Comparison of ENCODE assay signal across 19 mouse cellular contexts in the genomic region with DNA sequence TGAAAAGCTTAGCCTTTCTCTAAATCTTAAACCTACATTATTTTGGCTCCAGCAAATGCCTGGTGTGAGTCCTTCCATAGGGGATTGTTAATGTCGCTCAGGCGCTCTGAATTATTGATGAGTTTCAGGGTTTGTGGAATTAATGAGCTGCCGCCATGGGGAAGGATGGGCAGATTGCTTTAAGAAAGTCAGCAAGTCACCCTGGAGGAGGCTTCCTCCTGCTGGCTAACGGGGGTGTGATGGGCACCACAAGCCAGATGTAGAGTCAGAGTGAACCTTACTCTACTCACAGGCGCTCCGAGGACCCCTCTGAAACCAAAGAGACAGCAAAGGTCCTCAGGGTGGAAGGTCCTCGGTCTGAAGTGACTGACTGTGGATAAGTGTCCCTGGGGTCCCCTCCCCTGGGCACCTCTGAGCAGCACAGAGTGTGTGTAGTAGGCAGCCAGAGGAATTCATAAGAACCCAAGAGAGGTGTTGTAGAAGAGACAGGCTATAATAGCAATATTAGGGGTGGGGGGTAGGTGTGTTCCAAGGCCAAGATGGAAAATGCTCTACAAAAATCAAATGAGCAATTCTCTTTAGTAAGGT.
DNase-seq lines count a peak whose midpoint lies in the region; ATAC-seq and TF ChIP-seq lines count a peak whose summit lies in the region.
"Had no signal": no experiment of that assay in that cellular context is flagged by ENCODE, and none has a peak within 500 bp of the region (broad histone marks: within the 10 kb centered on the region; RNA-seq: fewer than 3 reads in every experiment).

No protein-coding gene starts in this region.

- H3K36me3 ChIP-seq in neural tube, embryonic 11.5 days (ENCODE audit: control insufficient read depth, insufficient read depth, low read length) = 0 out of 2 replicates have a peak, but pooled peaks cover 2% of the 10 kb centered on the region
- peaks cover 2% of the 10 kb centered on the region; the same call in 1 of the 2 replicates for H3K36me3 ChIP-seq in hindbrain, embryonic 12.5 days
- peaks cover 3% of the 10 kb centered on the region; the same call in 1 of the 2 replicates for H3K36me3 ChIP-seq in midbrain, embryonic 14.5 days (ENCODE audit: control insufficient read depth, insufficient read depth, low read length)
- H3K36me3 ChIP-seq in heart, adult 2 months (ENCODE audit: control insufficient read depth, insufficient read depth, low read length) = no peaks in the 10 kb centered on the region
- H3K36me3 ChIP-seq in liver, embryonic 12.5 days = no peaks in the 10 kb centered on the region
- H3K36me3 ChIP-seq: stomach, embryonic 15.5 days had no signal

- intact Hi-C loops in heart, adult 2 months (cut with DNase I) = no loop called here

- H3K9ac ChIP-seq in neural tube, embryonic 11.5 days (ENCODE audit: low read length) = no peak overlapping the region
- no peak overlapping the region for H3K9ac ChIP-seq in hindbrain, embryonic 12.5 days
- no peak overlapping the region for H3K9ac ChIP-seq in midbrain, embryonic 14.5 days (replicated peaks; ENCODE audit: low read length)
- H3K9ac ChIP-seq in heart, adult 2 months (ENCODE audit: low read depth, low read length) = no peak overlapping the region
- H3K9ac ChIP-seq in liver, embryonic 12.5 days = no peak overlapping the region
- H3K9ac ChIP-seq: lung, embryonic 14.5 days; stomach, embryonic 15.5 days had no signal

- H3K4me2 ChIP-seq in neural tube, embryonic 11.5 days (ENCODE audit: low read depth) = no peak overlapping the region
- no peak overlapping the region for H3K4me2 ChIP-seq in hindbrain, embryonic 12.5 days (replicated peaks)
- H3K4me2 ChIP-seq in midbrain, embryonic 14.5 days (ENCODE audit: low read length) = peak overlapping the region; percentile 10; the same call in 1 of the 2 replicates
- H3K4me2 ChIP-seq in liver, embryonic 12.5 days = no peak overlapping the region
- H3K4me2 ChIP-seq: lung, embryonic 14.5 days; stomach, embryonic 15.5 days had no signal

- WGBS in neural tube, embryonic 11.5 days = 60% methylated on average over 7 of the region's 7 CpGs
- 49% methylated on average over 7 of the region's 7 CpGs for WGBS in hindbrain, embryonic 12.5 days
- WGBS in midbrain, embryonic 14.5 days = 34% methylated on average over 7 of the region's 7 CpGs
- WGBS in heart, adult 2 months = 87% methylated on average over 7 of the region's 7 CpGs
- 63% methylated on average over 7 of the region's 7 CpGs for WGBS in liver, embryonic 12.5 days (ENCODE audit: insufficient replicate concordance)

- no peak for TF ChIP-seq CTCF in heart, adult 2 months (IDR thresholded peaks at IDR 0.05)

- H3K79me2 ChIP-seq in heart, adult 2 months (replicated peaks; ENCODE audit: control insufficient read depth, insufficient read depth, low read length) = no peaks in the 10 kb centered on the region

- DNase-seq in neural tube, embryonic 11.5 days (ENCODE audit: low spot score) = peak; percentile 44
- DNase-seq in neural tube, embryonic 10.5 days (ENCODE audit: extremely low spot score, low spot score) = no peak
- DNase-seq in midbrain, embryonic 14.5 days = peak; percentile 79
- no peak for DNase-seq in heart, adult 2 months
- DNase-seq in left cerebral cortex, adult 11 months (ENCODE audit: low spot score) = no peak
- DNase-seq: adrenal gland, postnatal 25 days; cerebellum, adult 9-10 months; gastrocnemius, postnatal 10 days; heart, postnatal 10 days; kidney, adult 8-10 months; kidney, postnatal 36 days; layer of hippocampus, adult 9-11 months; thymus, adult 2 months had no signal

- no peaks in the 10 kb centered on the region for H3K27me3 ChIP-seq in neural tube, embryonic 11.5 days (ENCODE audit: control insufficient read depth, insufficient read depth, low read length)
- H3K27me3 ChIP-seq in hindbrain, embryonic 12.5 days = no peaks in the 10 kb centered on the region
- no peaks in the 10 kb centered on the region for H3K27me3 ChIP-seq in midbrain, embryonic 14.5 days (ENCODE audit: control insufficient read depth, insufficient read depth, low read length)
- H3K27me3 ChIP-seq in heart, adult 2 months (ENCODE audit: control insufficient read depth, insufficient read depth, low read length) = no peaks in the 10 kb centered on the region
- H3K27me3 ChIP-seq in liver, embryonic 12.5 days (replicated peaks) = peaks cover 8% of the 10 kb centered on the region; the same call in 1 of the 2 replicates
- H3K27me3 ChIP-seq: stomach, embryonic 15.5 days had no signal

- no peak overlapping the region for H3K27ac ChIP-seq in neural tube, embryonic 11.5 days (ENCODE audit: low read depth, low read length)
- H3K27ac ChIP-seq in hindbrain, embryonic 12.5 days = peak overlapping the region; percentile 57
- H3K27ac ChIP-seq in midbrain, embryonic 14.5 days (replicated peaks; ENCODE audit: low read depth, low read length) = peak overlapping the region; percentile 71
- H3K27ac ChIP-seq in heart, adult 2 months = no peak overlapping the region
- no peak overlapping the region for H3K27ac ChIP-seq in liver, embryonic 12.5 days
- H3K27ac ChIP-seq: macrophage; stomach, embryonic 15.5 days had no signal

- H3K4me1 ChIP-seq in neural tube, embryonic 11.5 days (ENCODE audit: control insufficient read depth, insufficient read depth, low read length) = peaks cover 13% of the 10 kb centered on the region
- H3K4me1 ChIP-seq in hindbrain, embryonic 12.5 days = peaks cover 24% of the 10 kb centered on the region
- peaks cover 26% of the 10 kb centered on the region for H3K4me1 ChIP-seq in midbrain, embryonic 14.5 days (ENCODE audit: control insufficient read depth, insufficient read depth, low read length)
- H3K4me1 ChIP-seq in heart, adult 2 months (ENCODE audit: control insufficient read depth, insufficient read depth, low read length) = peaks cover 3% of the 10 kb centered on the region; the same call in 1 of the 2 replicates
- H3K4me1 ChIP-seq in liver, embryonic 12.5 days = no peaks in the 10 kb centered on the region

- H3K9me3 ChIP-seq in neural tube, embryonic 11.5 days (ENCODE audit: control insufficient read depth, low read length) = no peaks in the 10 kb centered on the region
- no peaks in the 10 kb centered on the region for H3K9me3 ChIP-seq in hindbrain, embryonic 12.5 days (replicated peaks)
- no peaks in the 10 kb centered on the region for H3K9me3 ChIP-seq in midbrain, embryonic 14.5 days (ENCODE audit: control insufficient read depth, low read length)
- no peaks in the 10 kb centered on the region for H3K9me3 ChIP-seq in liver, embryonic 12.5 days (replicated peaks)
- H3K9me3 ChIP-seq: stomach, embryonic 15.5 days had no signal

- TF ChIP-seq EP300 in heart, adult 2 months (IDR thresholded peaks at IDR 0.05; ENCODE audit: insufficient read depth, low read depth, low read length) = no peak

- H3K4me3 ChIP-seq in neural tube, embryonic 11.5 days (ENCODE audit: low read depth, low read length) = no peak overlapping the region
- no peak overlapping the region for H3K4me3 ChIP-seq in hindbrain, embryonic 12.5 days
- H3K4me3 ChIP-seq in midbrain, embryonic 14.5 days (replicated peaks; ENCODE audit: low read depth, low read length) = no peak overlapping the region
- no peak overlapping the region for H3K4me3 ChIP-seq in heart, adult 2 months
- no peak overlapping the region for H3K4me3 ChIP-seq in liver, embryonic 12.5 days
- H3K4me3 ChIP-seq: stomach, embryonic 15.5 days had no signal

- peak; percentile 32 for ATAC-seq in neural tube, embryonic 11.5 days (ENCODE audit: insufficient read depth, low FRiP score, low TSS enrichment)
- ATAC-seq in hindbrain, embryonic 12.5 days (ENCODE audit: low FRiP score) = peak; percentile 57
- ATAC-seq in midbrain, embryonic 14.5 days (ENCODE audit: low FRiP score, low TSS enrichment) = peak; percentile 73
- ATAC-seq in liver, embryonic 12.5 days = no peak
- ATAC-seq: inflammation-experienced regulatory T-cells, adult 6 months had no signal

- TF ChIP-seq POLR2A in heart, adult 2 months (IDR thresholded peaks at IDR 0.05; ENCODE audit: insufficient read depth, low read depth, low read length) = no peak

Comparison
In these comparisons a context has a peak if more than half of its experiments do, and no peak if none do; other contexts are left out.
1. DNase-seq: peak in neural tube, embryonic 11.5 days (single experiment) and midbrain, embryonic 14.5 days (single experiment); none in neural tube, embryonic 10.5 days (single experiment), heart, adult 2 months (0 of 2) and left cerebral cortex, adult 11 months (single experiment).
2. H3K27ac ChIP-seq: peak in hindbrain, embryonic 12.5 days (single experiment) and midbrain, embryonic 14.5 days (single experiment); none in neural tube, embryonic 11.5 days (single experiment), heart, adult 2 months (single experiment) and liver, embryonic 12.5 days (single experiment).